15 mouse cellular contexts compared by ENCODE assay signal in the genomic region with DNA sequence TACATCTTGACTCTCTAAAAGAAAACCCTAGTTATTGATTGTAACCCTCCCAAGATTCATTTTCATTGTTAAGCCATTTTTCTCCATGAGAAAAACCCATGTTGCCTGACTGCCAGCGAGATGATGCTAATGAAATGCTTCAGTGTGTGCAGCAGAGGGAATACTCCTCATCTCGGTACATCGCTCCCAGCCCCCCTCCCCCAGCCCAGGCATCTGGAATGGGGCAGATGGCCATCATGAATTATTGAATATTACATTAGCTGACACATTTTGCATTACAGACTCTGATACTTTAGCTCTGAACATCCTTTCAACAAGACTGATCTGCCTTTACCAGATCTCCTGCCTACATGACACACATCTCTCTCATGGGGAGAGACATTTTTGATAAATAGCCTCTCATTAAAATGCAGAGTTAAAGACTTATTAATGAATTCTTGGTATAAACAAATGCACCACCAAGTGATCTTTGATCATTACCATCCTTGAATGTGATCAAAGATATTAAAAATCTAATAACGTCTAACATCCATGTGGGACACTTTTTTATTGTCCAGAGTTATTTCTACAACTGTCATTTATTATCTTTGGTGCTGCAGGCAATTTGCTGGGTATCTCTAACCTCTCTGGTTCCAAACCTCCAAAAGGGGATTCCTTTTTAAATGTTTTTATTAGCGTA.
DNase-seq lines count a peak whose midpoint lies in the region; ATAC-seq and TF ChIP-seq lines count a peak whose summit lies in the region.
"Had no signal": no experiment of that assay in that cellular context is flagged by ENCODE, and none has a peak within 500 bp of the region (broad histone marks: within the 10 kb centered on the region; RNA-seq: fewer than 3 reads in every experiment).

No protein-coding gene starts in this region.

- H3K4me1 ChIP-seq in neural tube, embryonic 11.5 days (ENCODE audit: control insufficient read depth, insufficient read depth, low read length): no peaks in the 10 kb centered on the region
- peaks cover 11% of the 10 kb centered on the region for H3K4me1 ChIP-seq in hindbrain, embryonic 13.5 days (replicated peaks)
- H3K4me1 ChIP-seq in midbrain, embryonic 16.5 days (ENCODE audit: control insufficient read depth, insufficient read depth, low read length): 0 out of 2 replicates have a peak, but pooled peaks cover 3% of the 10 kb centered on the region
- H3K4me1 ChIP-seq: lung, embryonic 15.5 days had no signal

- TF ChIP-seq CTCF in left cerebral cortex, adult 2 months (IDR thresholded peaks at IDR 0.05): no peak

- no peaks in the 10 kb centered on the region for H3K27me3 ChIP-seq in neural tube, embryonic 11.5 days (ENCODE audit: control insufficient read depth, insufficient read depth, low read length)
- no peaks in the 10 kb centered on the region for H3K27me3 ChIP-seq in hindbrain, embryonic 13.5 days
- no peaks in the 10 kb centered on the region for H3K27me3 ChIP-seq in midbrain, embryonic 16.5 days (ENCODE audit: control insufficient read depth, insufficient read depth, low read depth, low read length)
- H3K27me3 ChIP-seq: lung, embryonic 15.5 days had no signal

- H3K4me2 ChIP-seq in neural tube, embryonic 11.5 days (ENCODE audit: low read depth): no peak overlapping the region
- no peak overlapping the region for H3K4me2 ChIP-seq in hindbrain, embryonic 13.5 days
- no peak overlapping the region for H3K4me2 ChIP-seq in midbrain, embryonic 16.5 days (ENCODE audit: low read length)
- H3K4me2 ChIP-seq: liver, embryonic 11.5 days; lung, embryonic 15.5 days had no signal

- intact Hi-C loops in left cerebral cortex, adult 2 months (cut with DNase I): no loop called here

- DNase-seq in neural tube, embryonic 11.5 days (ENCODE audit: low spot score): peak; percentile 55
- DNase-seq in neural tube, embryonic 10.5 days (ENCODE audit: extremely low spot score, low spot score): no peak
- no peak for DNase-seq in adrenal gland, postnatal 10 days
- no peak for DNase-seq in kidney, postnatal 36 days
- DNase-seq in left cerebral cortex, adult 2 months (ENCODE audit: extremely low spot score in 1 of 2, low spot score in 2 of 2): no peak
- DNase-seq: cerebellum, adult 11-12 months; heart, adult 2 months; kidney, adult 11 months; right cerebral cortex, postnatal 25 days; thymus, adult 2 months had no signal

- ATAC-seq in neural tube, embryonic 11.5 days (ENCODE audit: insufficient read depth, low FRiP score, low TSS enrichment): peak; percentile 86
- ATAC-seq in hindbrain, embryonic 13.5 days (ENCODE audit: low FRiP score): peak; percentile 92
- peak; percentile 89 for ATAC-seq in midbrain, embryonic 16.5 days
- ATAC-seq: CD4-positive, CD25-positive, alpha-beta regulatory T cell, adult 4 months had no signal

- no peak overlapping the region for H3K27ac ChIP-seq in neural tube, embryonic 11.5 days (ENCODE audit: low read depth, low read length)
- peak overlapping the region; percentile 72 for H3K27ac ChIP-seq in hindbrain, embryonic 13.5 days
- no peak overlapping the region for H3K27ac ChIP-seq in midbrain, embryonic 16.5 days (ENCODE audit: low read length)
- H3K27ac ChIP-seq in left cerebral cortex, adult 2 months: no peak overlapping the region
- H3K27ac ChIP-seq: heart, adult 2 months; lung, embryonic 15.5 days had no signal

- WGBS in neural tube, embryonic 11.5 days: 79% methylated on average over 5 of the region's 5 CpGs
- 48% methylated on average over 5 of the region's 5 CpGs for WGBS in hindbrain, embryonic 13.5 days
- 42% methylated on average over 5 of the region's 5 CpGs for WGBS in midbrain, embryonic 16.5 days

- H3K9me3 ChIP-seq in neural tube, embryonic 11.5 days (ENCODE audit: control insufficient read depth, low read length): no peaks in the 10 kb centered on the region
- H3K9me3 ChIP-seq in hindbrain, embryonic 13.5 days: no peaks in the 10 kb centered on the region
- H3K9me3 ChIP-seq in midbrain, embryonic 16.5 days (replicated peaks; ENCODE audit: control insufficient read depth, low read length, poor library complexity, severe bottlenecking): no peaks in the 10 kb centered on the region
- H3K9me3 ChIP-seq: lung, embryonic 15.5 days had no signal

- H3K36me3 ChIP-seq in neural tube, embryonic 11.5 days (ENCODE audit: control insufficient read depth, insufficient read depth, low read length): no peaks in the 10 kb centered on the region
- H3K36me3 ChIP-seq in hindbrain, embryonic 13.5 days: no peaks in the 10 kb centered on the region
- no peaks in the 10 kb centered on the region for H3K36me3 ChIP-seq in midbrain, embryonic 16.5 days (ENCODE audit: control insufficient read depth, insufficient read depth, low read length)
- H3K36me3 ChIP-seq: lung, embryonic 15.5 days had no signal

- no peak overlapping the region for H3K9ac ChIP-seq in neural tube, embryonic 11.5 days (ENCODE audit: low read length)
- no peak overlapping the region for H3K9ac ChIP-seq in hindbrain, embryonic 13.5 days
- H3K9ac ChIP-seq in midbrain, embryonic 16.5 days (ENCODE audit: low read depth, low read length): no peak overlapping the region
- H3K9ac ChIP-seq: lung, embryonic 15.5 days had no signal

- no peak overlapping the region for H3K4me3 ChIP-seq in neural tube, embryonic 11.5 days (ENCODE audit: low read depth, low read length)
- no peak overlapping the region for H3K4me3 ChIP-seq in hindbrain, embryonic 13.5 days
- no peak overlapping the region for H3K4me3 ChIP-seq in midbrain, embryonic 16.5 days (ENCODE audit: low read depth, low read length)
- H3K4me3 ChIP-seq in left cerebral cortex, adult 2 months: no peak overlapping the region
- H3K4me3 ChIP-seq: heart, adult 2 months; lung, embryonic 15.5 days had no signal
